Mouse (Mus musculus): ENCODE measurements around the gene Hoxa7. TPM values are rescaled to one million over a fixed set of nuclear protein-coding genes. Genes with fewer than 3 reads are reported as not detected.

The Hoxa7 gene
- polyA plus RNA-seq, 1 experiment: 11.9 TPM

DNA sequence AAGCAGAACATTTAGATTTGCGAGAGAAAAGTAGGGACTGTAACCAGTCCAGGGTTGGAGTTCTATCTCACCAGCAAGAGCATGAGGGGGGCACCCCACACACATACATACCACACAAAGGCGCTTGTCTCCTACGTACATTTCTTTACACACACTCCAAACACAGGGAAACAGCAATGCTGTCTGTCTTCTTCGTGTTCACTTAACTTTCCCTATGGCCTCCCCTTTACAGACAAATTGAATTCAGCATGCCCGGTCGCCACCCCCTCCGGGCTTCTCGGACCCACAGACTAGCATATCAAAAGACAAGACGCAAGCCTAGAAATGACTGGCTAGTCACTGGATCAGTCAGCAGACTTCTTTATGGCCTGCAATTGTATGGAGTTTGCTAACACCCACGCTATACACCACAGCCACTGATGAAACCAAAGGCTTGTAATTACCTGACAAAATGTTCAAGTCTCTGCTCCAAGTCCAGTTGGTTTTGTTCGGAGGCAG, 41.4 kb downstream of the Hoxa7 start:
- Histone ChIP-seq H3K4me2 (ENCODE audit: low read depth) (no peak overlapping the region), H3K27me3 (ENCODE audit: control insufficient read depth, insufficient read depth, insufficient read length) (no peaks in the 10 kb centered on the region), H3K79me2 (ENCODE audit: control insufficient read depth, insufficient read depth) (no peaks in the 10 kb centered on the region), H3K36me3 (ENCODE audit: control insufficient read depth, insufficient read depth) (no peaks in the 10 kb centered on the region), H3ac (ENCODE audit: control insufficient read depth, insufficient read length) (no peak overlapping the region), H3K4me3 (no peak overlapping the region)
- TF ChIP-seq POLR2A (IDR thresholded peaks at IDR 0.05; ENCODE audit: insufficient read length, low read depth) (no peak), MAX (IDR thresholded peaks at IDR 0.05; ENCODE audit: low read depth) (no peak), E2F4 (IDR thresholded peaks at IDR 0.05; ENCODE audit: insufficient read depth) (no peak), CEBPB (IDR thresholded peaks at IDR 0.05; ENCODE audit: insufficient read depth, poor library complexity, severe bottlenecking) (no peak), SRF (IDR thresholded peaks at IDR 0.05; ENCODE audit: control insufficient read depth, insufficient read length, low read depth) (no peak), POLR2AphosphoS2 (IDR thresholded peaks at IDR 0.05; ENCODE audit: insufficient read length, low read depth) (no peak), MYOD1 (IDR thresholded peaks at IDR 0.05; ENCODE audit: control insufficient read depth in 1 of 3, insufficient read length in 2 of 3, low read depth in 2 of 3) (no peak), USF1 (IDR thresholded peaks at IDR 0.05; ENCODE audit: low read depth) (no peak), REST (IDR thresholded peaks at IDR 0.05; ENCODE audit: insufficient read depth, insufficient read length) (no peak), TCF3 (IDR thresholded peaks at IDR 0.05; ENCODE audit: insufficient read length, low read depth) (no peak), TCF12 (IDR thresholded peaks at IDR 0.05; ENCODE audit: insufficient read depth, poor library complexity, severe bottlenecking) (no peak)

DNA sequence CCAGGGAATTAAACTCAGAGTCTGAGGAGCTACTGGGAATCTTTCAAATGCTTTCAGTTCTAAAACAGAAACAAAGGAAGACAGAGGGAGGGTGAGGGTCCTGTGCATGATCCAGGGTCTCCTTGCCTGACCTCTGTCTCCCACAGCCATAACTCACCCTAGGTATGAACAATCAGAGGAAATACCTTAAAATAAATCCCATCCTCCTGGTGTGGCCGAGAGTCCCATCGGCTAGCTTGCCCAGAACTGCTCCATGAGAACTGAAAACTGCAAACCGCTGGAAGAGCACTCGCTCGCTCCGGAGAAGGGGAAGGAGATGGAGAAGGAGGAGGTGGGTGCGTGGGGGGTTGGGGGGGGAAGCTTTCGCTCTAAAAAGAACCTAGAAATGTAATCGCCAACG, 42.0 kb downstream of the Hoxa7 start:
- H3K79me2 ChIP-seq (ENCODE audit: control insufficient read depth, insufficient read depth): no peaks in the 10 kb centered on the region
- H3ac ChIP-seq (ENCODE audit: control insufficient read depth, insufficient read length): no peak overlapping the region
- no peaks in the 10 kb centered on the region for H3K36me3 ChIP-seq (ENCODE audit: control insufficient read depth, insufficient read depth)
- TF ChIP-seq TCF3 (IDR thresholded peaks at IDR 0.05; ENCODE audit: insufficient read length, low read depth) (no peak), REST (IDR thresholded peaks at IDR 0.05; ENCODE audit: insufficient read depth, insufficient read length) (no peak), SRF (IDR thresholded peaks at IDR 0.05; ENCODE audit: control insufficient read depth, insufficient read length, low read depth) (no peak)
- no peak overlapping the region for H3K4me3 ChIP-seq
- no peak overlapping the region for H3K4me2 ChIP-seq (ENCODE audit: low read depth)
- no peaks in the 10 kb centered on the region for H3K27me3 ChIP-seq (ENCODE audit: control insufficient read depth, insufficient read depth, insufficient read length)

DNA sequence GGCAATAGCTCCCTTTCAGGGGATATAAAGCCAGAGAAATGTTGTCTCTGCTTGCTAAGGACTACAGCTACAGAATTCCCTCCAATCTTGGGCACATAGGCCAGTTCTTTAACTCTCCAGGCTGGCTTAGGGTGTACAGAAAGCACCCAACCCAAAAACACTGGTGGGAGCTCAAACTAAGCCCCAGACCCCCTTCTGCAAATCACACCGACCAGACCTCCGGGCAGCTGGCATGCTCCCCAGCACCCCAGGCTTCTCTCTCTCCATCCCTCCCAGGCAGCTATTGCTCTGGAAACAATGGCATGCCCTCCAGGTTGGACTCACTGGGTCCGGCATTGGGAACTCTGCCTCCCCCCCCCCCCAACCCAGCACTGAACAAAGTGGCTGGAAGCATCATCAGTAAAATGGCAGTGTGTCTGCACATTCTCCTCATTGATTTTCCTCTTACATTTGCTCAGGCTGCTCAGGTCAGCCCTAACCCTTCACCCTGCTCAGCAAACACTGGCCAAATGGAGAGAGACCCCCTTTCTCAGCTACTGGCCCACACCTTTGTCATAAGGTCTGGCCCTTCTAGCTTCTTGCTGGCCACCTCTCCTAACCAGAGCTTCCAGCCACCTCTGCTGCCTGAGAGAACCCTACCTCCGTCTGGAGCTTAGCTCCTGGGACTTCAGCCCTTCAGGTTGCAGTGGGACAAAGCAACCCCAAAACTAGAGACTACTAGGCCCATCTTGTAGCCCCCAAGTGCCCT, 42.6 kb downstream of the Hoxa7 start:
- no peak overlapping the region for H3K4me2 ChIP-seq (ENCODE audit: low read depth)
- TF ChIP-seq CEBPB (IDR thresholded peaks at IDR 0.05; ENCODE audit: insufficient read depth, poor library complexity, severe bottlenecking) (no peak), MAX (IDR thresholded peaks at IDR 0.05; ENCODE audit: low read depth) (no peak), TCF3 (IDR thresholded peaks at IDR 0.05; ENCODE audit: insufficient read length, low read depth) (no peak), POLR2AphosphoS2 (IDR thresholded peaks at IDR 0.05; ENCODE audit: insufficient read length, low read depth) (no peak), MYOG (IDR thresholded peaks at IDR 0.05; ENCODE audit: control insufficient read depth in 1 of 3, insufficient read depth in 1 of 3, insufficient read length in 2 of 3, low read depth in 2 of 3) (no peak), MYOD1 (IDR thresholded peaks at IDR 0.05; ENCODE audit: control insufficient read depth in 1 of 3, insufficient read length in 2 of 3, low read depth in 2 of 3) (no peak), SRF (IDR thresholded peaks at IDR 0.05; ENCODE audit: control insufficient read depth, insufficient read length, low read depth) (no peak), USF1 (IDR thresholded peaks at IDR 0.05; ENCODE audit: low read depth) (no peak), POLR2A (IDR thresholded peaks at IDR 0.05; ENCODE audit: insufficient read length, low read depth) (no peak), E2F4 (IDR thresholded peaks at IDR 0.05; ENCODE audit: insufficient read depth) (no peak), TCF12 (IDR thresholded peaks at IDR 0.05; ENCODE audit: insufficient read depth, poor library complexity, severe bottlenecking) (no peak), REST (IDR thresholded peaks at IDR 0.05; ENCODE audit: insufficient read depth, insufficient read length) (no peak)
- H3ac ChIP-seq (ENCODE audit: control insufficient read depth, insufficient read length): no peak overlapping the region
- no peak overlapping the region for H3K4me3 ChIP-seq
- no peaks in the 10 kb centered on the region for H3K79me2 ChIP-seq (ENCODE audit: control insufficient read depth, insufficient read depth)
- no peaks in the 10 kb centered on the region for H3K27me3 ChIP-seq (ENCODE audit: control insufficient read depth, insufficient read depth, insufficient read length)
- H3K36me3 ChIP-seq (ENCODE audit: control insufficient read depth, insufficient read depth): no peaks in the 10 kb centered on the region

DNA sequence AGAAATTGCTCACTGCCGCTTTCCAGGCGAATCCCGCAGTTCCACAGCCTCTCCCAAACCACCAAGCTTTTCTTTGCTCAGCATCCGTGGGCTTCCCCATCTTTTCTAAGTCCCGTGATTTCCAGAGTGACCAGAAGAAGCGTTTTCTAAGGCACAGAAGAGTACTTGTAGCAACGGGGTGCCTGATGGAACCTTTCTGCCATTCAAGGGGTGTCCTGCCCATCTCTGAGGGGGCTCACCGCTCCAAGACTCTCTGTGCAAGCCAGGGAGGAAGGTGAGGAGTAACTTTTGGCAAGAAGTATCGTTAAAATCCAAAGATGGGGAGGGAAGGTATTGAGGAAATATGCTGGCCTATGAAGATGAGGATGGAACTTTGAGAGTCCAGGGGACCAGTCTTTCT, 43.8 kb downstream of the Hoxa7 start:
- H3K4me2 ChIP-seq (ENCODE audit: low read depth): no peak overlapping the region
- H3K27me3 ChIP-seq (ENCODE audit: control insufficient read depth, insufficient read depth, insufficient read length): no peaks in the 10 kb centered on the region
- no peak overlapping the region for H3K4me3 ChIP-seq
- H3K79me2 ChIP-seq (ENCODE audit: control insufficient read depth, insufficient read depth): no peaks in the 10 kb centered on the region
- no peak for TF ChIP-seq CEBPB (IDR thresholded peaks at IDR 0.05; ENCODE audit: insufficient read depth, poor library complexity, severe bottlenecking)
- H3K36me3 ChIP-seq (ENCODE audit: control insufficient read depth, insufficient read depth): no peaks in the 10 kb centered on the region
- H3ac ChIP-seq (ENCODE audit: control insufficient read depth, insufficient read length): no peak overlapping the region

DNA sequence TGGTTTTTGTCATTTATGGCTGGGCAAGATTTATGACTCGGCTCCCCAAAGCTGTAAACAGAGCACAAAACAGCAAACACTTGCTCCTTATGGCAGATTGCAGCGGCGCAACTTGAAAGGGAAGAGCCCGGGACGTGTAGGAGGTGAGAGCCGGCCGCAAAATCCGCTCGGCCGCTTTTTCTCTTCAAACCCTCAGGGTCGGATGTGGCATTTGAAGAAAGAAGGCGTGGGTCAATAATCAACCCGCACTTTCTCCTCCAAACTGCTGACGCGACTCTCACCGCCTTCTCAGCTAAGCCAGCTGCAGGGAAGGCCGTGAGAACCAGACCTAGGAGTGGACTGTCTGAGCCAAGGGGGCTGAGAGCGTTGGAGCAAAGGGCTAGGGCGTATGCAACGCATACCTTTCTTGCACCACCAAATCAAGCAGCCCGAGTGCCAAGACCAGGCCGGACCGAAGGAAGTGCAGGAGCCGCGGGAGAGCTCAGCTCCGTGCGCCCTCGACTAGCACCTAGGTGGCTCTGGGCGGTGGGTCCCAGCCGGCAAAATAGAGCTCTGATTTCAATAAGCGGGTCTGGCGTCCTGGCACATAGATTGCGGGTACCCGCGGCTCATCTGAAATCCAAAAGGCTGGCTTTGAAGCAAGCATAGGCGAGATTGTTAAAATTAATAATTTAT, 44.5 kb downstream of the Hoxa7 start, which contains the start of gene 5730596B20Rik:
5730596B20Rik (plus strand) TSS at position 438 of the 675 bp plus-strand sequence.
- no peak for TF ChIP-seq POLR2AphosphoS2 (IDR thresholded peaks at IDR 0.05; ENCODE audit: insufficient read length, low read depth)
- TF ChIP-seq MYOD1 (IDR thresholded peaks at IDR 0.05; ENCODE audit: control insufficient read depth in 1 of 3, insufficient read length in 2 of 3, low read depth in 2 of 3): no peak
- TF ChIP-seq REST (IDR thresholded peaks at IDR 0.05; ENCODE audit: insufficient read depth, insufficient read length): no peak
- no peak for TF ChIP-seq POLR2A (IDR thresholded peaks at IDR 0.05; ENCODE audit: insufficient read length, low read depth)
- no peak for TF ChIP-seq USF1 (IDR thresholded peaks at IDR 0.05; ENCODE audit: low read depth)
- TF ChIP-seq E2F4 (IDR thresholded peaks at IDR 0.05; ENCODE audit: insufficient read depth): no peak
- TF ChIP-seq TCF3 (IDR thresholded peaks at IDR 0.05; ENCODE audit: insufficient read length, low read depth): no peak
- no peaks in the 10 kb centered on the region for H3K27me3 ChIP-seq (ENCODE audit: control insufficient read depth, insufficient read depth, insufficient read length)
- no peak within 1 kb of the TSS for H3K4me3 ChIP-seq

More for the DNA sequence above, 44.5 kb downstream of the Hoxa7 start, which contains the start of gene 5730596B20Rik:
- Histone ChIP-seq H3K79me2 (ENCODE audit: control insufficient read depth, insufficient read depth) (no peaks in the 10 kb centered on the region), H3K36me3 (ENCODE audit: control insufficient read depth, insufficient read depth) (no peaks in the 10 kb centered on the region), H3K4me2 (ENCODE audit: low read depth) (no peak within 1 kb of the TSS), H3ac (ENCODE audit: control insufficient read depth, insufficient read length) (no peak within 1 kb of the TSS)

All from myocyte (in vitro differentiated cells).